Mouse (Mus musculus): ENCODE results near the gene Pip5k1c. TPM values are rescaled to one million over a fixed set of nuclear protein-coding genes. Genes with fewer than 3 reads are reported as not detected.

Gene Pip5k1c
- polyA plus RNA-seq, 1 experiment = 28.3 TPM

GRCm38 (mm10) chr10:81336558-81336957, 43.8 kb downstream of the Pip5k1c start:
- Histone ChIP-seq H3K27ac (ENCODE audit: insufficient read depth, low read length) (no peak overlapping the region), H3K36me3 (ENCODE audit: control insufficient read depth, insufficient read depth, low read length, poor library complexity, severe bottlenecking) (no peaks in the 10 kb centered on the region), H3K4me1 (ENCODE audit: control insufficient read depth, insufficient read depth, low read length) (peaks cover 9% of the 10 kb centered on the region), H3K27me3 (ENCODE audit: control insufficient read depth, insufficient read depth, low read length, poor library complexity, severe bottlenecking) (no peaks in the 10 kb centered on the region), H3K4me3 (ENCODE audit: low read depth, low read length) (no peak overlapping the region), H3K9me3 (replicated peaks; ENCODE audit: control insufficient read depth, insufficient read depth, low read length, poor library complexity, severe bottlenecking) (no peaks in the 10 kb centered on the region), H3K9ac (ENCODE audit: low read depth, poor library complexity, severe bottlenecking) (no peak overlapping the region)
- no peak for TF ChIP-seq CTCF (IDR thresholded peaks at IDR 0.05; ENCODE audit: low read depth, low read length)
- TF ChIP-seq EP300 (IDR thresholded peaks at IDR 0.05; ENCODE audit: insufficient read depth, low read depth, low read length) = no peak

GRCm38 (mm10) chr10:81340551-81341332, 48.0 kb downstream of the Pip5k1c start:
- H3K27ac ChIP-seq (ENCODE audit: insufficient read depth, low read length) = peak overlapping the region; percentile 86
- H3K4me1 ChIP-seq (ENCODE audit: control insufficient read depth, insufficient read depth, low read length) = peaks cover 9% of the 10 kb centered on the region
- H3K27me3 ChIP-seq (ENCODE audit: control insufficient read depth, insufficient read depth, low read length, poor library complexity, severe bottlenecking) = peaks cover 7% of the 10 kb centered on the region
- TF ChIP-seq EP300 (IDR thresholded peaks at IDR 0.05; ENCODE audit: insufficient read depth, low read depth, low read length) (peak; percentile 7; the same call in 1 of the 2 replicates), CTCF (IDR thresholded peaks at IDR 0.05; ENCODE audit: low read depth, low read length) (no peak), POLR2A (IDR thresholded peaks at IDR 0.05; ENCODE audit: insufficient read depth, low read length) (no peak)
- H3K9me3 ChIP-seq (replicated peaks; ENCODE audit: control insufficient read depth, insufficient read depth, low read length, poor library complexity, severe bottlenecking) = no peaks in the 10 kb centered on the region
- H3K9ac ChIP-seq (ENCODE audit: low read depth, poor library complexity, severe bottlenecking) = peak overlapping the region; percentile 43
- H3K36me3 ChIP-seq (ENCODE audit: control insufficient read depth, insufficient read depth, low read length, poor library complexity, severe bottlenecking) = no peaks in the 10 kb centered on the region
- no peak overlapping the region for H3K4me3 ChIP-seq (ENCODE audit: low read depth, low read length)

- TF ChIP-seq CTCF (IDR thresholded peaks at IDR 0.05; ENCODE audit: low read depth, low read length) = peak; percentile 82
- TF ChIP-seq EP300 (IDR thresholded peaks at IDR 0.05; ENCODE audit: insufficient read depth, low read depth, low read length) = no peak
- no peak for TF ChIP-seq POLR2A (IDR thresholded peaks at IDR 0.05; ENCODE audit: insufficient read depth, low read length)
- Histone ChIP-seq H3K4me1 (ENCODE audit: control insufficient read depth, insufficient read depth, low read length) (peaks cover 9% of the 10 kb centered on the region), H3K27me3 (ENCODE audit: control insufficient read depth, insufficient read depth, low read length, poor library complexity, severe bottlenecking) (peaks cover 7% of the 10 kb centered on the region), H3K4me3 (ENCODE audit: low read depth, low read length) (no peak overlapping the region), H3K9ac (ENCODE audit: low read depth, poor library complexity, severe bottlenecking) (peak overlapping the region; percentile 43), H3K27ac (ENCODE audit: insufficient read depth, low read length) (peak overlapping the region; percentile 86), H3K36me3 (ENCODE audit: control insufficient read depth, insufficient read depth, low read length, poor library complexity, severe bottlenecking) (no peaks in the 10 kb centered on the region), H3K9me3 (replicated peaks; ENCODE audit: control insufficient read depth, insufficient read depth, low read length, poor library complexity, severe bottlenecking) (no peaks in the 10 kb centered on the region)
Observed at GRCm38 (mm10) chr10:81341333-81341949, 48.7 kb downstream of the Pip5k1c start.

GRCm38 (mm10) chr10:81342686-81343505, 50.1 kb downstream of the Pip5k1c start, which contains the start of gene Gipc3:
Gipc3 (minus strand) TSS chr10:81343266.
- H3K27me3 ChIP-seq (ENCODE audit: control insufficient read depth, insufficient read depth, low read length, poor library complexity, severe bottlenecking) = peaks cover 7% of the 10 kb centered on the region
- H3K27ac ChIP-seq (ENCODE audit: insufficient read depth, low read length) = no peak within 1 kb of the TSS
- no peak for TF ChIP-seq CTCF (IDR thresholded peaks at IDR 0.05; ENCODE audit: low read depth, low read length)
- no peak for TF ChIP-seq EP300 (IDR thresholded peaks at IDR 0.05; ENCODE audit: insufficient read depth, low read depth, low read length)
- no peak for TF ChIP-seq POLR2A (IDR thresholded peaks at IDR 0.05; ENCODE audit: insufficient read depth, low read length)

GRCm38 (mm10) chr10:81344421-81345161, 51.8 kb downstream of the Pip5k1c start:
- no peak overlapping the region for H3K4me3 ChIP-seq (ENCODE audit: low read depth, low read length)
- no peak for TF ChIP-seq EP300 (IDR thresholded peaks at IDR 0.05; ENCODE audit: insufficient read depth, low read depth, low read length)
- TF ChIP-seq POLR2A (IDR thresholded peaks at IDR 0.05; ENCODE audit: insufficient read depth, low read length) = no peak
- TF ChIP-seq CTCF (IDR thresholded peaks at IDR 0.05; ENCODE audit: low read depth, low read length) = no peak
- H3K36me3 ChIP-seq (ENCODE audit: control insufficient read depth, insufficient read depth, low read length, poor library complexity, severe bottlenecking) = 0 out of 2 replicates have a peak, but pooled peaks cover 3% of the 10 kb centered on the region
- peaks cover 7% of the 10 kb centered on the region for H3K27me3 ChIP-seq (ENCODE audit: control insufficient read depth, insufficient read depth, low read length, poor library complexity, severe bottlenecking)
- no peak overlapping the region for H3K9ac ChIP-seq (ENCODE audit: low read depth, poor library complexity, severe bottlenecking)
- no peaks in the 10 kb centered on the region for H3K9me3 ChIP-seq (replicated peaks; ENCODE audit: control insufficient read depth, insufficient read depth, low read length, poor library complexity, severe bottlenecking)
- H3K27ac ChIP-seq (ENCODE audit: insufficient read depth, low read length) = no peak overlapping the region
- peaks cover 11% of the 10 kb centered on the region for H3K4me1 ChIP-seq (ENCODE audit: control insufficient read depth, insufficient read depth, low read length)

More at GRCm38 (mm10) chr10:81342686-81343505, 50.1 kb downstream of the Pip5k1c start, which contains the start of gene Gipc3:
- Histone ChIP-seq H3K9ac (ENCODE audit: low read depth, poor library complexity, severe bottlenecking) (peak within 1 kb of the TSS; percentile 60), H3K9me3 (replicated peaks; ENCODE audit: control insufficient read depth, insufficient read depth, low read length, poor library complexity, severe bottlenecking) (no peaks in the 10 kb centered on the region), H3K4me1 (ENCODE audit: control insufficient read depth, insufficient read depth, low read length) (peaks cover 9% of the 10 kb centered on the region), H3K4me3 (ENCODE audit: low read depth, low read length) (peak within 1 kb of the TSS; percentile 52), H3K36me3 (ENCODE audit: control insufficient read depth, insufficient read depth, low read length, poor library complexity, severe bottlenecking) (no peaks in the 10 kb centered on the region)
